Mouse (Mus musculus) gastrocnemius, postnatal 14 days (tissue): ENCODE measurements around the gene Rcan1. TPM values are rescaled to one million over a fixed set of nuclear protein-coding genes. Genes with fewer than 3 reads are reported as not detected.
"Not testable (repeated sequence)": the region's sequence is repeated elsewhere in the genome, so short reads cannot be mapped to it uniquely, and the experiment has no call there.

Source experiments
- DNase-seq: peaks from one replicate; pipeline ENCODE4 v3.0.0; 2021; ENCODE audit warnings: mixed read lengths
- intact Hi-C: fragments of 180-260 bp; cut with DNase I; formaldehyde crosslinking; loops from one replicate; pipeline ENCODE4 v1.15.1; 2025; ENCODE audit warnings: low total_unique reads
- total RNA-seq, 2 experiments: library from RNA; stranded (reverse); gene quantifications; 2 replicates each; pipeline ENCODE4 v1.2.3; 2021

Rcan1 gene
- total RNA-seq, 2 experiments from 2014 or later: 42.3 to 60.5 TPM

DNA sequence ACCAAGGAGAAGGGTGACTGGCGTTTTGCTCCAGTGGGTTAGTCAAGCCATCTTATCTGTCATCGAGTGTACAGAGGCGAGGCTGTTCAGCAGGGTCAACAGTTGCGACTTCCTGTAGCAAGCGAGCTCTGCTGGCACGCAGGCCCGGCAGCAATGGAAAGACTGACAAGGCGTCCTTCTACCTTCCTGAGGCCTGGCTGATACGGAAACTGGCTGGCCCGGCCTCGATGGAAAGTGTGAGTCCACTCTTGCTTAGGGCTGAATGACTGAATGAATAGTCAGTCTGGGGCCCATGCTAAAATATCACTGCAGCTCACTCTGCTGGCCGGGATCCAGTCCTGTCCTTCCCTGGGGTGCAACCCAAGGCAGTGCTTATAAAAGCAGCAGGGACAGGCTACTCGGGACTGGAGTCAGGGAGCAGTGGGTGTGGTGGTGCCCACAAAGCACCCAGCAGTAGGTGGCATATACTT lies 27.0 kb downstream of the Rcan1 start:
- intact Hi-C loops: no loop called here
- DNase-seq: peak; percentile 54

DNA sequence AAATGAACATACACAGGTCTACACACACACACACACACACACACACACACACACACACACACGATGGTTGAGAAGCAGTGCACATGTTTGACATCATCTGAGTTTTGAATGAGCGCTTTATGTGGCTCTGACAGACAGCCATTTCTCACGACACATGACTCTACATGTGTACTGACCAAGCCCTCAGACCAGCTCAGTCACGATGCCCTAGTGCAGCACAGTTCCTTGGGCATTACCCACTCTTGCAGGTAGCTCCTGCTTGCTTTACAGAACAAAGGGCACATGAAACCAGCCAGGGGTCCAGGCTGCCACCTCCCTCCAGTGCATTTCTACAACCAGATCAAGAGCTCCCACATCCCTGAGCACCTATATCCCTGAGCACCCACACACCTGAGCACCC lies 27.7 kb downstream of the Rcan1 start:
- intact Hi-C loops: no loop called here

DNA sequence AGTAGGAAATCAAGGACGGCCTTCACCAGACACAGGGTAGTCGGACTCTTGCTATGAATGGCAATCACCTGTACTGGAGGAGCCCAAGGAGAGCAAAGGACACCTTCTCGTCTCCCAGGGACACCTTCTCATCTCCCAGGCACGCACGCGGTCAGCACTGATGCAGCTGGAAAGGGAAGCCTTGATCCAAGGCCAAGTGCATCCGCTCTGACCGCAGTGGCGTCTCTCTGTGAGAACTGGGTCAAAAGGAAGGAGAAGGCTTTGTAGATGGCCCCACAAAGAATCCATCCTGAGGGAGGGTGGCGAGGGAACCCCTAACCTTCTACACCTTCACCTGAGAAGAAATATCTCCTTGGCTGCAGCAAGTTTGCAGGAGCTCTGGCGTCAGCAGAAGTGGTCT lies 28.5 kb downstream of the Rcan1 start:
- no peak for DNase-seq
- intact Hi-C loops: no loop called here

More for the DNA sequence above, 27.7 kb downstream of the Rcan1 start:
- no peak for DNase-seq

DNA sequence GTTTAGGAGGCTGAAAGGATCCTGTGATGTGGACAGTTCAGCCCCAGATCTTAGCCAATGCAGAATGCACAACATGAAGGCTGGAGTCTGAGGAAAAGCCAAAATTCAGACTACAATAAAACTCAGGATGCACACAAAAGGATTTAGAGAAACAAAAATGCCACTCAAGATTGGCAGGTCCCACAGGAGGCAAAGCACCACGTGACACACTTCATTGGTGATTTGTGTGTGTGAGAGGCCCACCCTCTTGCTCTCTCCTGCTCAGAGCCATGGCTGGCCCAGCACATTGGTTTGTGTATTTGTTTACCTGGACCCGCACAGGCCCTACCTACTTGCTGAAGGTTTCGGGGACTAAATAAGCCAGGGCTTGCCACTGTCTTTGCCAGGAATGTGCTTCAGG lies 29.5 kb downstream of the Rcan1 start:
- intact Hi-C loops: no loop called here
- no peak for DNase-seq

DNA sequence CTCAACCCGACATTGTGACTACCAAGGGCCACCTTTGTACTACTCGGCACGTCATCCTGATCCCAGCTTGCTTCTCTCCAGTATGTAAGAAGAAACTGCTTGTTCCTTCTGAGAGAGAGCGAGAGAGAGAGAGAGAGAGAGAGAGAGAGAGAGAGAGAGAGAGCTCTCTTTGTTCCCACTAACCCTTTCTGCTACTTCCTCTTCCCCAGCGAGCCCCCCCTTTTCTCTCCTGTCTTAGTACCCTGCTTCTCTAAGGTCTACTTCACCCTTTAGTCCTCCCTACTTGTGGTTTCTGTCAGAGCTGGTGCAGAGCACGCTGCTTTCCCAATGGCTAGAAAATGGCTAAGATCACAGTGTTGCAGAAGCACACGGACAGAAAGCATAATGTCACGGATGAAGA lies 30.4 kb downstream of the Rcan1 start:
- no peak for DNase-seq

DNA sequence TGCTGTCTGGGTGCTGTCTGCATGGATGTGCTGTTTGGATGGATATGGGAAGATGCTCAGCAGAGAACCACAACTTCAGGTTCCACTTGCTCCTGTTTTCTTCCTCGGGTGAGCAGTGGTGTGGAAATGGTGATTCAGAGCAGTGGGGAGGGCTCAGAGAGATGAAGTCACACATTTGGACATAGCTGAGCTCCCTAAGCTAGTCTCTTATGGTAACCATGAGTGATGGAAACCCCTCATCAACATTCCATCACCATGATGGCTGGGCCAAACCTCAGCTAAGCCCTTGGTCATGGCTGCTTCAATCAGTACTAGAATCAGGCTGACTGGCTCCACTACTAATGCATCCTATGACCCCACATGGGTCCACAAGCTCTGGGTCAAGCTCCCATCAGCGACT lies 30.9 kb downstream of the Rcan1 start:
- DNase-seq: no peak
- intact Hi-C loops: no loop called here

More for the DNA sequence above, 30.4 kb downstream of the Rcan1 start:
- intact Hi-C loops: no loop called here

DNA sequence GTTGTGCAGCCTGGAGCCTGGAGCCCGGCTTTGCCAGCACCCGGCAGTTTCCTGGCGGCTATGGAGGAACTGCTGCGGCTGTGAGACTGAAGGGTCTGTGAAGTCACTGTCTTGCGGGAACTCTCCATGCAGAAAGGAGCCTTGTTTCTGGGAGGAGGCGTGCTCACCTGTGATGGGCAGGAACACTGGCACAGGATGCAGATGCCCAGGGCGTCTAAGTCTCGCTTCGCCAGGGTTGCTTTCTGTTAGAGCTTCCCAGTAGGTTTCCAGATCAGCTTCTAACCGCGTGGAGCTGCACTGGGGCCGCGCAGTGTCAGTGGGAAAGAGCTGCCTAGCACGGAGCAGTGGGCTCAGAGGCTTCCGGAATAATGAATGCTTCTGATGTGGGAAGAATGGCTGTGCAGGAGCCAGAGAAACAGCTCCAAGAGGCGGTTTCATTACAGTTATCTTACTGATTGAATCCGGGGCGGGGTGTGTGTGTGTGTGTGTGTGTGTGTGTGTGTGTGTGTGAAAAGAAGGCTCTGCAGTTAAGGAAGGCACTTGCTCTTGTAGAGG lies 35.2 kb downstream of the Rcan1 start:
- intact Hi-C loops: no loop called here
- no peak for DNase-seq

DNA sequence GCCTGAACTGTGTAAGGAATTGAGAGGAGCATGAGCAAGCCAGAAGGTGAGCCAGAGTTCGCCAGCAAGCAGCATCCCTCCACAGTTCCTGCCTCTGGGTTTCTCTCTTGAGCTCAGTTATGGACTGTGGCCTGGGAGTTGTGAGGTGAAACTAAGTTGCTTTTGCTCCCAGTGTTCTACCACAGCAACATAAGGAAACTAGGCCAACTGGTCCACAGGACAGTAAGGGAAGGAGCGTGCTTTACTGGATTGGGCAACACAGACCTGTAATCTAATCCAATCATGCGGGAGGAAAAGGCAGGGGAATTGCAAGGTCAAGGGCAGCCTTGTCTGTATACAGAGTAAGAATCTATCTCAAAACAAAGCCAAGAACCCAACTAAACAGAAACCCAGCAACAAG lies 37.5 kb downstream of the Rcan1 start:
- DNase-seq: no peak
- intact Hi-C loops: no loop called here

DNA sequence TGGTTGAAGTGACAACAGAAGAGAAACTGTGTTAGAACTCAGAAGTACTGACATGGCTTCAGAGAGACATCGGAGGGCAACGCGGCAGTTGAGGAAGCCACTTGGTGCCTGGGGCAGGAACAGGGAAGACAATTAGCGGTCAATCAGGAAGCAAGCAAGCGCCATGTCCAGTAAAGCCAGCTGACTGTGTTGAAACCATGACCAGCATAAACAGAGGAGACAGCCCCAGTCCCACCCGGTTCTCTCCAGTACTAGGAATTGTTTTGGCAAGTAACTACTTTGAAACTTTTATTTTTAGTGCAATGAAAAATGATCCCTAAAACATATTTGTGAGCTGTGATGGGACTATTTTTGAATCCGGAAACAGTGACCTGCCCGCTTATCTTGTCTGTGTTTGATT lies 39.9 kb downstream of the Rcan1 start:
- DNase-seq: no peak
- intact Hi-C loops: no loop called here

DNA sequence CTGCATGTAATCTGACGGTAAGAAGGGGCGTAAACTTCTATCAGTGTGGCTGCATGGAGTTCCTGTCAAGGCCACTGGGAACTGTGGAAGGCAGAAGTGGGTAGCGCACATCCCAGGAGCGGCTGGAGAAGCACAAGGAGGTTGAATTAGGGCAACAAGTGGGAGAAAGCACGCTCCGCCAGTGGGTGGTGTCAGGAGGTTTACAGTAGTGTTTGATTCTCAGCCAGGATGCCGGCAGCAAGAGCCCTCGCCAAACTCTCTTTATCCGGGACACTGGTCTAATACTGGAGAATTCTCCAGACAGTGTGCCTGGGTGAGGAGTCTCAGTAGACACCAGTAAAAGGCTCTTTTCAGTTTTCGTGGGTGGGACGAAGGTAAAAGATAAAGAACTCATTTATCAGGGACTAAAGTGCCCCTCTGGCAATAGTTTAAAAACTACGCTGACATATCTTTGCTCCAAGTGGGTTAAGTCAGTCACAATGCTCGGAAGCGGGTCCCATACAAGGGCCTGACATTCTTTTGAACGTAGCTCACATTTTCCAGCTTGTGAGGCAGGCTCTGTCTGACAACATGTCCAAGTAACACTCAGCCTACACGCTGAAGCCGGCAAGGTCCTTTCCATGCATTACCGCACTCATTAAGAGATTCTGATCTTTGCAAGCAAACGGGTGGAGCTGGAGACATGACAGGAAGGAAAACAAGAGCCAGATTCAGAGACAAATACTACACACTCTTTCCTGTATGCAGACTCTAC lies 42.3 kb downstream of the Rcan1 start:
- no peak for DNase-seq
- intact Hi-C loops: no loop called here

DNA sequence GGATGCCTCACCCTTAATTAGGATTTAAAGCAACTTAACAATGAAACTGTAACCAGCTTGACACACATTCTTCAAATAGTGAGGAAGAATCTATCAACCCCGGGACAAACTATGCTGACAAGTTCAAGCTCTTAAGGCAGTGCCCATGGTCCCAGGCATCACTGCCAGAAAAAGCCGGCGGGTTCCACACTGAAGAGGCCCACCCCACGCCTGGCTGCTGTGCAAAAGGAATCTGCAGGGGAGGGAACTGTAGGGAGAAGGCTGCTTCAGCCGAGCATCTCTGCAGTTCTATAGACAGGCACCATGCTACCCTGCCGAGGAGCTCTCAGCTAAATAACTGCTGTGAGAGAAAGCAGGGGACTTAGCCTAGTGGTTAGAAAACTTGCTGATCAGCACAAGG lies 44.0 kb downstream of the Rcan1 start:
- DNase-seq: no peak
- intact Hi-C loops: no loop called here

DNA sequence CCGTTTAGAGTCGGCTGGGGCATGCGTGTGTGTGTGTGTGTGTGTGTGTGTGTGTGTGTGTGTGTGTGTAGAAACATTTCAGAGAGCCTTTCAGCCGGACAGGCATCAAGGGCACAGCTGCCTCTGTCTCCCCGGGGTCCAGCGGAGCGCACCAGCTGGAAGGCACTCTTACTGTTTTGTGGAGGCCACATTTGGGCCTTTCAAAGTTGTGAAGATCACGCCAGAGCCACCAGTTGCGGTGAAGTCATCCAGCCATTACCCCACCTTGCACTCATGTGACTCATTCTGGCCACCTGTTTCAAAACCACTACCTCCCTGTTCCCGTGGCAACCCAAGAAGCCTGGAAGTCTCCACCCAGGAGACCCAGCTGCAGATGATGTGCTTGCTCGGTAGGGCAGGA lies 44.8 kb downstream of the Rcan1 start:
- intact Hi-C loops: no loop called here
- DNase-seq: no peak

DNA sequence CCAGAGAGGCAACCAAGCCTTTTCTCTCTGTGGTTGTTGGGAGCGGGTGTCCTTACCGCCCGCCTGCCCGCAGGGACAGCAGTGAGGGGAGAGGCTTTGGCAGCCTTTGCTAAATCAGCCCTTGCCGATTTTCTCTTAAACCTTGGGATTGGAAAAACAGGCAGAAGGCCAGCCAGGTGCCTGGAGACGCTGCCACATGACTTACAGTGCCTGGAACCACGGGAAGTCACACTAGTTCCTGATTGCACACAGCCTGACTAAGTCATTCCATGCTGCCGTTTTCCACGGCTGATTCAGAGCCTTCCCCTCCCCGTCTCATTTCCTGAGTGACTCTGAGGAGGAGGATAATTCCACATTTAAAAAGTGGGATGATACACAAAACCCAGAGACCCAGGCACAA lies 47.3 kb downstream of the Rcan1 start:
- no peak for DNase-seq
- intact Hi-C loops: no loop called here

DNA sequence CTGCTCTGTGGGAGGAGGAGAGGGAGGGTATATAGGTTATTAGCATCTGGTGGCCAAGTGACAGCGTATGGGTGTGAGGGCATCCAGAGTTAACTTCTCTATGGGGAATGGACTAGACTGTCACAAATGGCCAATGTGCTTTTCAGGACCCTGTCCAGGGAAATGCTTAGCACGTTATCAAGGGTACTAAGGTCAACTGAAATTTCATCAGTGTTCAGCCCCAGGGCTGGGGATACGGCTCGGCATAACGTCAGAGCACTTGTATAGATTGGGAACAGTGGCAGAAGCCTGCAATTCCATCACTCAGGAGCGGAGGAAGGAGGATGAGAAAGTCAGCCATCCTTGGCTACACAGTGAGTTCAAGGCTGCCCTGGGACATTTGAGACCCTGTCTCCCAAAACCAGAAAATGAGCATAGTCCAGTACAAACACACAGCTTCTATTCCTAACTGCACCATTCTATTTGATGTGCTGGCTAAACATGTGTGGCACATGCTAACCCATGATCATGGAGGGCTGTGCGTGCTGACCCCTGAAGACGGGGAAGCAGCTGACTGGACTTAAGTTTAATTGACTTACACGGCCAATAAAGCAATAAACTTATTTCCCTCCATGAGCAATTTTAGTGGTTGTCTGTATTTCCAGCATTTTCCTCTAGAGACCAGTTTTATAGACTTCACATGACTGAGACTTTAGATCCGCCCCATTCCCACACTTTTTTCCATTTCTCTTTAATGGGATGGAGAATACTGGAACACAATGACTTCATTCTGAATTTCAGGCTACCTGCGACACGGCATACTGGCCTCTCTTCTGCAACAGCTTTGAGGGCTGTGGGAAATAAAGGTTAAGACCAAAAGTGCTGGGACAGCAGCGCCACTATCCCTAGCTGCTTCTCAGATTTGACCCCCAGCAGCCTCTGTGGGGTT lies 48.0 kb downstream of the Rcan1 start:
- intact Hi-C loops: no loop called here

DNA sequence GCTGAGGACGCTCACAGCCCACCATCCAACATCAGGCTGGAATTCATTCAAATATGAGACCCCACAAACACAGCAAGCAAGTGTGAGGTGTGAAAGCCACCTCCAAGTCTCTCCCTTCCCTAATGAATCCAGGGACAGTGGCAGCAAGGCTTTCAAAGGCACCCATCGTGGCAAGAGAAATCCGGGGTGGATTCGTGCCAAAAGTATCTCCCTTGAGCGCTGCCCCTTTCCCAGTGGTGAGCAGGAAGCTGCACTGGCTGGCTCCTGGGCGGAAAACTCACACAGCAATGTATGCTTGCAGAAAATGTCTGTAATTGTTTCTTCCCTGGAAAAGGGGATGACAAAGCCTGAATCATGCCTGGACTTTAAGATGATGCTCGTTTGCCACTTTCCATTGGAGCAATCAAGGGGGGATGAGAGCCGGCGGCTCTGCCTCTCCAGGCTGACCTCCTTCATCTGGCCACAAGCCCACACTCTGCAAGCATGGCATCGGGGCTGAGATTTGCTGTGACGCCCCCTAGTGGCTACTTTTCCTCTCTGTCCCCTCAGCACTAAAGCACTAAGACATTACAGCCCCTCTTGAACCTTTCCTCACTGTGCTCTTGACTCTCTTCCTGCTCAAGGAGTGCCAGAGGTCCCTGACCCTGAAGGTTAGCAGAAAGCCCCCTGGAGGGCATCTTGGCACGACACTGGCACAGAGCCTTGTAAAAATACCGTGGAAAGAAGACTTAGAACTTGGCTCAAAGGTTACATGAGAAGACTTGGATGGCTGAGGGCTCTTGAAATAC lies 49.3 kb downstream of the Rcan1 start:
- DNase-seq: no peak
- intact Hi-C loops: no loop called here

More for the DNA sequence above, 48.0 kb downstream of the Rcan1 start:
- DNase-seq: no peak

DNA sequence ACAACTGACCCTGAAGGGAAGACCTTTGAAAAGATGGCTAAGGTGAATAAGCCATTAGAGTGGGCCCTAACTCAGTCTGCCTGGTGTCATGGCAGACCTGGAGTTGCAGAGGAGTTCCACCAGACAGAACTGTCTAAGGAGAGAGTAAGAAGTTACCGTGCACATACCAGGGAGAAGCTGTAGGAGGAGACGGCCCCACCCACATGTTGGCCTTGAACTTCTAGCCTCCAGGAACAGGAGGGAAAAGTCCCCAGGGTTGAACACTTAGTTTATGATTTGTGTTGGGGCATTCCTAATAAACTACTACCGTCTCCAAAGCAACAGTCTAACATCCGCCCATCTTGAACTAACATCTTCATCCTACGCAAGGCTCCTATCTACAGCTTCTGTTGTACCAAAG lies 50.0 kb downstream of the Rcan1 start:
- intact Hi-C loops: no loop called here
- DNase-seq: no peak

DNA sequence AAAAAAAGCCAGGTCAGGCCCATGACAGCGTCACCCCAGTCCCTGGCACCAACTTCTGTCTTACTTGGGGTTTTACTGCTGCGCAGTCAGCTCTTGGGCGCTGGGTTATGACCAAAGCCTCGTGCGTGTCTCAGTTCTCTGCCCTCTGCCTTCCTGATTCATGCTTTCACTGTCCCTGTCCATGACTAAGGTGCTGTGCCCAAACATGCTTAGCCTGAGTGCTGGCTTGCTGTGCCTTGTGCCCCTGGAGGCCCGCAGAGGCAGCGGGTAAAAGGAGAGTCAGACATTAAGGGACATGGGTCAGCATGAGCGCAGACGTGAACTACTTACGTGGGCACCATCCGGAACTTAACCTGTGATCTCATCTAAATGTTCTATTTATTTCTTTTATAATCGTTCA lies 51.6 kb downstream of the Rcan1 start:
- intact Hi-C loops: no loop called here
- no peak for DNase-seq

DNA sequence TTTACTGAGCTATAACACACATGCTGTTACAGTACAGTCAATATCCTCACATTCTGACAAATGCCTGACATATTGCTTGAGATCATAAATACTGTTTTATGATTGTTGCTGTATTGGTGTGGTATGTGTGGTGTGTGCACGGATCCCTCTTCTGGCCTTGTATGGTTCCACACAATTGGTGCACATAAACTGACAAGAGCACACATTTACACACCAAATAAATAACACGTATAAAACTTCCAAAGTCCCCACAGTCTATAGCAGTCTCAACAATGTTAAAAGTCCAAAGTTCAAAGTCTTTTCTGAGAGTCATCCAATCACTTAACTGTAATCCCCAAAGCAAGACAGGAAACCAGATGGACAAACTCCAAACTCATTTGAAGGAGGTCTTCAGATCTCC lies 53.4 kb downstream of the Rcan1 start:
- intact Hi-C loops: no loop called here
- no peak for DNase-seq

DNA sequence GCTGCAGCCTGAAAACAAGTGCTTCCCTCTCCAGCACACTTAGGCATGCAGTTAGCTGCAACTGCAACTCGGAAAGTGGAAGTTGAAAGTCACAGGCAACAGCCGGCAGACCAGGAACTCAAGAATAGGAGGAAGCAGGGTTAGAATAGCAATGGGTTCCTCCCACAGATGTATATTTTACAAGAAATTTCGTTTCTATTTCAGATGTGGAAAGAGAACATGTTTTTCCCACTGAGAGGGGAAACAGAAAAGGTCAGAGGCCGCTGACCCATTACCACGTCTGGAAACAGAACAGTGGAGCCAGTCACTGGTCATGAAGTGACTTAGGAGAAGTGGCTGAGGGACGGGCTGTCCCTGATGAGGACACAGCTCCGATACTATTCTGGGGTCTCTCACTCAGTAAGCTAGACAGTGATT lies 55.0 kb downstream of the Rcan1 start:
- no peak for DNase-seq
- intact Hi-C loops: no loop called here

DNA sequence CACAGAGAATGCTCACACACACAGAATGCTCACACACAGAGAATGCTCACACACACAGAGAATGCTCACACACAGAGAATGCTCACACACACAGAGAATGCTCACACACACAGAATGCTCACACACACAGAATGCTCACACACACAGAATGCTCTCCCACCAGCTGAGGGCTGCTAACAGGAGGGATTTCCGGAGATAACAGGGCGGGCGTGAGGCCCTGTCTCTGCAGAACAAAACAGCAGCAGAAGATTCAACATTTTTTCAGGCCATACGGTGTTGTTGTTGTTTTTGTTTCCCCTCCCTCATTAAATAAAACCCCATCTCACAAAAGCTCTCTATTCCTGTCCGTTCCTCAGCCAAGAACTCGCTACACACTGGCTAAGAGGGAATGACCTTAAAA lies 55.6 kb downstream of the Rcan1 start:
- DNase-seq, intact Hi-C loops: not testable (repeated sequence)
